21 mouse cellular contexts compared by ENCODE assay signal in genomic region chr10:128023496-128023895, GRCm38 (mm10). TPM values are rescaled to one million over a fixed set of nuclear protein-coding genes. Genes with fewer than 3 reads are reported as not detected.
"Had no signal": no experiment of that assay in that cellular context is flagged by ENCODE, and none has a peak within 500 bp of the region (broad histone marks: within the 10 kb centered on the region; RNA-seq: fewer than 3 reads in every experiment).

No protein-coding gene starts in this region.

- H3K9me3 ChIP-seq: neural tube, embryonic 13.5 days; neural tube, embryonic 15.5 days; stomach, embryonic 15.5 days had no signal

- H3K9ac ChIP-seq: neural tube, embryonic 13.5 days; neural tube, embryonic 15.5 days; stomach, embryonic 15.5 days had no signal

- H3K27ac ChIP-seq: neural tube, embryonic 13.5 days; neural tube, embryonic 15.5 days; stomach, embryonic 15.5 days; stomach, postnatal 0 days had no signal

- H3K4me3 ChIP-seq: neural tube, embryonic 13.5 days; neural tube, embryonic 15.5 days; stomach, embryonic 15.5 days had no signal

- H3K4me2 ChIP-seq: neural tube, embryonic 13.5 days; neural tube, embryonic 15.5 days; stomach, embryonic 15.5 days had no signal

- H3K27me3 ChIP-seq: neural tube, embryonic 13.5 days; neural tube, embryonic 15.5 days; stomach, embryonic 15.5 days had no signal

- H3K4me1 ChIP-seq: neural tube, embryonic 13.5 days; neural tube, embryonic 15.5 days; stomach, embryonic 15.5 days had no signal

- DNase-seq: retina, postnatal 1 day; right cerebral cortex, adult 18-20 months; right cerebral cortex, postnatal 14 days; right cerebral cortex, postnatal 25 days; right cerebral cortex, postnatal 4 days; spleen, adult 18-20 months; thymus, adult 18-20 months; thymus, adult 2 months; thymus, postnatal 14 days; thymus, postnatal 25 days; thymus, postnatal 36 days; thymus, postnatal 4 days had no signal

RNA-seq across cellular contexts. Expression of gene Hsd17b6, which starts 16.1 kb away (rescaled TPM):
- polyA plus RNA-seq: neural tube, embryonic 13.5 days; neural tube, embryonic 14.5 days; neural tube, embryonic 15.5 days; spleen, adult 2 months; stomach, embryonic 14.5 days; stomach, embryonic 15.5 days; stomach, embryonic 16.5 days; testis, adult 2 months had no signal
